Mouse (Mus musculus): ENCODE results near the gene Cntnap1.
"Not testable (repeated sequence)": the region's sequence is repeated elsewhere in the genome, so short reads cannot be mapped to it uniquely, and the experiment has no call there.

Cntnap1 gene

DNA sequence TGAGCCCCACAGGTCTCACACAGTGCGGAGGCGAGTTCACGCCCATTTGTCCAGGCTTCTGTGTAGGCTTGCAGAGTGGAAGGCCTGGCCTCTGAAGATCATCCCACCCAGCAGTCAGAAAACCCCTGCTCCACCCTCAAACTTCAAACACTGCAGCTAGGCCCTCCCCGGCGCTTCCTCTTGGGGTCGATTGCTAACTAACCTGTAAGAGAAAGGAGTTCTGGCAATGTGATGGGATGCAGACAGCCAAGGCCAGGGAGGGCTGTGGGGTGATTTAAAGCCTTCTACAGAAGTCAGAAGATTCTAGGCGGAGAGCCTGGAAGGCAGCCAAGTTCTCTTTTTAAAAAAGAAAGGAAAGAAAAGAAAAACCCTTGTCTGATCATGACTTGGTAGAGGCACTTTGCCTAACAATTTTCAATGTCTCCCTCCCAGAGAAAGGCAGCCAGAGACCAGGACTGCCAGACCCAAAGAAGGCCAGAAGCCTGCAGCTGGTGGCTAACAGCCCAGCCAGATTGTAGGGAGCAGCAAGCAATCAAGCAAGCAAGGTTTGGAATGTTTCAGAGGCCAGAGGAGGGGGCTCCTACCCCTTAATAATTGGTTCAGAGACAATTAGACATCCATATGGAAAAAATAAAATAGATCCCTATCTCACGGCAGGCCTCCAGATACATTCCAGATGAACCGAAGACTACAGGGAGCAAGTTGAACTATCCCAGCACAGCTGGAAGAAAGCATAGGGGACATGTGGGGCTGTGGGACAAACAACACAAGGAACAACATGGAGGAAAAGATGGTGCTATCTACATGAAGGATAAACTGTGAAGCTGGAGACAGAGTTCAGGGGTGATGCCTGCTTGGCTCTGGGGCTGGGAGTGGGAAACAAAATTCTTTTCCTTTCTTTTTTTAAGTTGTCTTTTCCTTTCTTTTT, 20.9 kb upstream of the Cntnap1 start:
- no peak for DNase-seq

DNA sequence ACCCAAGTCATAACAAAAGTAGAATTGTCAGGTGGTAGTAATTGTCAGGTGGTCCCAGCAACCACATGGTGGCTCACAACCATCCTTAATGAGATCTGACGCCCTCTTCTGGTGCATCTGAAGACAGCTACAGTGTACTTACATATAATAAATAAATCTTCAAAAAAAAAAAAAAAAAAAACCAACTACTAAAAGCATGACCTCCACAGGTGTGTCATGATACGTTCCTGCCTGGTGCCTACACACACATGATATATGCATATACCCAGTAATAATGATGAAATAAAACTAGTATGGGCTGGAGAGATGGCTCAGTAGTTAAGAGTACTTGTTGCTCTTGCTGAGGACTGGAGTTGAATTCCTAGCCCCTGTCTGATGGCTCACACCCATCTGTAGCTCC, 19.3 kb upstream of the Cntnap1 start:
- DNase-seq, result no peak

DNA sequence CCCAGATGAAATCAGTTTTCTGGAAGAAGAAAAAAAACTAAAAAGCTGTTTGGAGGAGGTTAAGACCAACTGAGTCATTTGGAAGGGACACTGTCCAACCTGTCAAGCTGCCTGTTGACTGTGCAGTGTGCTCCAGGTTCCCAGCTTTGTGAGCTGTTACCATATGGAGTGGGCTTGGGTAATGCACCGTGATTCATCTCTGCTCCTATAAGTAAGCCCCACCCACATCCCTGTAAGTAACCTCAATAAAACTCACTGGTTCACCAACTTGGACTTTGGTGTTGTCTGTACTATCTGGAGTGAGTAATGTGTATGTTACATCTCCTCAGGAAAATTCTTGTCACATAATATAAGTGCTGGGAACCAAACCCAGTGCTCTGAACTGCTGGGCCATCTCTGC, 17.5 kb upstream of the Cntnap1 start:
- no peak for DNase-seq

DNA sequence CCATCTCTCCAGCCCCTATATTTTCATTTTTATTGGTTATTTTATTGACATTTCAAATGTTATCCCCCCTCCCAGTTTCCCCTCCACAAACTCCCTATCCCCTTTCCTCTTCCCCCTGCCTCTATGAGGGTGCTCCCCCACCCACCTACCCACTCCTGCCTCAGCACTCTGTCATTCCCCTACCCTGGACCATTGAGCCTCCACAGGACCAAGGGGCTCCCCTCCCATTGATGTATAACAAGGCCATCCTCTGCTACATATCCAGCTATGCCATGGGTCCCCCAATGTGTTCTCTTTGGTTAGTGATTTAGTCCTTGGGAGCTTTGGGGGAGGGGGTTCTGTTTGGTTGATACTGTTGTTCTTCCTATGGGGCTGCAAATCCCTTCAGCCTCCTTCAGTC, 15.7 kb upstream of the Cntnap1 start:
- DNase-seq, result no peak

DNA sequence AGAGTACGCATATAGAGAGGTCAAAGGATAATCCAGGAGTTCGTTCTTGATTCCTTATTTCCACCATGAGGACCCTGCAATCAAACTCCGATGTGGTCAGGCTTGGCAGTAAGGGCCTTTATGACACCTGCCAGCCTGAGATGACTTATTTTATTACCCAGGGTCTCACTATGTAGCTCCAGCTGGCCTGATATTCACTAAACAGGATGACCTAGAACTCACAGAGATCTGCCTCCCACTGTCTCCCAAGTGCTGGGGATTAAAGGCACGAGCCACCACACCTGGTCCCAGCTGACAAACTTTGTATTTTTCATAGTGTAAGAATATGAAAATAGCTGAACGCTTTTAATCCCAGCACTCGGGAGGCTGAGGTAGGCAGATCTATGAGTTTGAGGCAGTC, 15.2 kb upstream of the Cntnap1 start:
- DNase-seq, result no peak

DNA sequence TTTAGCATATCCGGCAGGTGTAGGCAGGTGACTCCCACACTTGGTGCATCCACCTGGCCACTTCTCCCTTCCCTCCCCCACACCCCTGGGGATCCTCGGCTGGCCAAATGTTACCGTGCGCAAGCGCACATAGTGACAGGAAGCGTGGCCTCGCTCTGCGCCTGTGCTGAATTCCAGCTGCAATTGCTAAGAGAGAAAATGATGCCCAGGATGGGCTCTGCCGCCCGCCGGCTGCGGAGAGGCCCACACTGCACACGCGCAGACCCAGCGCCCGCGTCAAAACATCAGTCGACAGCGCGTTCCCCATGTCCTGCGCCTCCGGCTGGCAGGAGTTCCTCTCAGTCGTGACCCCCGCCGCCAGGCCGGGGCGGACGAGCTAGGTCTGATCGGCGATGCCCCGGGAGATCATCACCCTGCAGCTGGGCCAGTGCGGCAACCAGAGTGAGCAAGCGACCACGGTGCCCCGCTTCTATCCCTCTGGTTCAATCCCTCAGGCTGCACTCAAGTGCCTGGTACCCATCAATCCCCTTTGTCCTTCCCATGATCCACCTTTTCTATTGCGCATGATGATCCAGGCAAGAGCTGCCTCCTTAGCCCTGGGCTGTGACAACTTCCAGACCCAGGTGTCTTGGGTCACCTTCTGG, 14.5 kb upstream of the Cntnap1 start, which contains the start of gene Tubg2:
Gene Tubg2 (plus strand): TSS at position 180 of the 644 bp plus-strand sequence.
- peak; percentile 67 for DNase-seq

DNA sequence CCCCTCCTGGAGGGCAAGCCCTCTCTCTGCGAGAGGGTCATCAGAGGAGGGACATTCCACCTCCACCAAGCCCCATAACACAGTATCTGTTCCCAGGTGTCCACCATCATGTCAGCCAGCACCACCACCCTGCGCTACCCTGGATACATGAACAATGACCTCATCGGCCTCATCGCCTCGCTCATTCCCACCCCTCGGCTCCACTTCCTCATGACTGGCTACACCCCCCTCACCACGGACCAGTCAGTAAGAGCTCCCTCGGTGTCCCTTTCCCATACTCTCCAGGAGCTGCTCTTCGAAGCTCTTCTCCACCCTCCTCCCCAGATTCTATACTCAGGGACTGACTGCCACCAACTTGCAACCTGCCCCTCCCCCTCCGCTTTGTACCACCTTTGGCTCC, 10.2 kb upstream of the Cntnap1 start:
- DNase-seq, result not testable (repeated sequence)

DNA sequence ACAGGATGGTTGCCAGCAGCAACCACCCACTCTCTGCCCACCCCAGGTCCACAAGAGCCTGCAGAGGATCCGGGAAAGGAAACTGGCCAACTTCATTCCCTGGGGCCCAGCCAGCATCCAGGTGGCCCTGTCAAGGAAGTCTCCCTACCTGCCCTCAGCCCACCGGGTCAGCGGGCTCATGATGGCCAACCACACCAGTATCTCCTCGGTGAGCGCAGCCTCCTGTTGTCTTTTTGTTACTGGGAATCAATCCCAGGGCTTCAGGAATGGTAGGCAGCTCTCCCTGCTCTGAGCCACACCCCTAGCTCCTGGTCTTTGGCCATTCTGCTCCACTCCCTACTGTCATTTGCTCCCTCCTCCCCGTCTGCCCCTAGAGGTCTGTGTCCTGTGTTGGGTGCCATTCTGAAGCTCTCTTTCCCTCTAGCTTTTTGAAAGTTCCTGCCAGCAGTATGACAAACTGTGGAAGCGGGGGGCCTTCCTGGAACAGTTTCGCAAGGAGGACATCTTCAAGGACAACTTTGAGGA, 9.3 kb upstream of the Cntnap1 start:
- not testable (repeated sequence) for DNase-seq

DNA sequence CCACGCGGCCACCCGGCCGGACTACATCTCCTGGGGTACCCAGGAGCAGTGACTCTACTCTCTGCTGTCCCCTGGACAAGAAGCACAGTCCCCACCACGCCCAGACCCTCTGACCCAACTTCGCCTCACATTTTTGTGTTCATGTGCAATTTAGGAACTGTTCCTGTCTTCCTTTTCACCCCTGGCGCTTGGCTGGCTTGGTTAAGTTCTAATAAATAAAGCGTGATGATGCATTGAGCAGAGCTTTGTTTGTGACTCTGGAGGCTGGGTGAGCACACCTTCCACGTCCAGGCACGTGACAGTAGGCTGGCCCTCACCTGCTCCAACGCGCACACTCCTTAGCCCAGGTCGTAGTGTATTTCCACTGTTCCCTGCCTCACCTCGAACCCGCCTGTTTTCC, 8.8 kb upstream of the Cntnap1 start:
- DNase-seq, result no peak

DNA sequence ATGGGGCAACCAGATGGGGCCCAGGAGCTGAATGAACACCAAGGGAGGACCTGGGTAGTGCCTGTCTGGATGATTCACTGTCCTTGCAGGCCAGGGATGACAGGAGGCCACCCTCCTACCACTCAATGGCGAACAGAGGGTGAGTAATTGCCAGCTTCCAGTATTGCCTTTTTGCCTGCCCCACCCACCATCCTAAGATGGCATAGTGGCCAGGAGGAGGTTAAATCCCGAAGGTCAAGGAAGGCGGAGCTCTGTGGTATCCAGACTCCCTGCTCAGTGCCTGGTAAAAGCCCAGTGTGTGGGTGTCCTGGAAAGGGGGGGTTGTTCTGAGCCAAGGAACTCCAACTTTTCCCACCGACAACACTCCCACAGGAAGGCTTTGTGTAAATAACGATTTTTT, 8.0 kb upstream of the Cntnap1 start:
- no peak for DNase-seq

DNA sequence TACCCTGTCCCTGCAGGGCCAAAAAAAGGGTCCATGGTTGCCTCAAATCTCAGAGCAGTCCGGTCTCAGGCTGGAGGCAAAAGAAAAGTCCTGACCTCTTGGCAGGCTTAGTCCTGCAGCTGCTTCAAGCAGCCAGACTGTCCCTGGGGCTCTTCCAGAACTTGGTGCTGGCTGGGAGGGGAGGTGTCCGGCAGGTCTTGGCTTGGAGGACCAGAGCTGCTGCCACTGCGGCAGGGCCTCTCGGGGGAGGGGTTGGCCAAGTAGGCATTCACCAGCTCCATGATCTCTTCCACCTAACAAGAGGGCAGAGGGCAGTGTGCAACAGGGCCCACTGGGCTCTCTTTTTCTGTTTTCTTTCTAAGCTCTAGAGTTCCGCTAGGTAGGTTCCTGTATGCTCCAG, 7.6 kb upstream of the Cntnap1 start:
- DNase-seq, result no peak

DNA sequence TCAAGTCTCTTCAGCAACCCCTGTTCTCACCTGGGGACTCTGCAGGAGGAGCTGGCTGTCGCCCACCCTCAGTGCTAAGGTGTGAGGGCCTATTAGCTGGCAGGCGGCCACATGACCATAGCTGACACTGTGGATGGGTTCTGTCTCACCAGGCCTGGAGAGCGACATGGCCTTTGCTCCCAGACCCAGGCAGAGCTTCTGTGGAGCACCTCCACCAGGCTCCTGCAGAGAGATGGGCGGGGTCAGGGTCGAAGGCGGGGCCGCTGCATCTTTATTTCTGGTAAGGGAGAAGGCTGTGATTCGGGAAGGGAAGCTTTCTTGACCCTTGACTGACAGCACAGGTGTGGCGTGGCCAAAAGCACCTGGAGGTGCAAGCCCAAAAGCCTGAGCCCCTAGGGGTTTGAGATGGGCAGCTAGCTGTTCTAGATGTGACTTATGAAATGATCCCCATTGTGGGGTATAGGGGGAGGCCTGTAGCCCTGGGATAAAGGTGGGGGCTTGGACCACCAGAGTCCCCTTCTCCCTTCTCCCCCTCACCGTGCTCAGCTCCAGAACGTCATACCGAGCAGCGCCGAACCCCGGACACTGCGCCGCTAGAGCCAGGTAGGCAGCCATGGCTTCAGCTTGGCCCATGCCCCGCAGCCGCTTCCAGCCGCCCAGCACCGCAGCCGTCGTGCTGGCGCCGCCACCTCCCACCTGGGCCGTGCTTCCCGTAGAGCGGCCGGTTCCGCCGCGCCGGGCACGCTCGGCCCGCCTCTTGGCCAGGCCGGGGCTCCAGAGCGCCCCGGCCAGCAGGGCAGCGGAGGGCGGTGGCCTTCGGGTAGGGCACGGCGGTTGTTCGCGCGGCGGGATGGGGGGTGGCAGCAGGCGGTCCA, 6.6 kb upstream of the Cntnap1 start:
- no peak for DNase-seq

DNA sequence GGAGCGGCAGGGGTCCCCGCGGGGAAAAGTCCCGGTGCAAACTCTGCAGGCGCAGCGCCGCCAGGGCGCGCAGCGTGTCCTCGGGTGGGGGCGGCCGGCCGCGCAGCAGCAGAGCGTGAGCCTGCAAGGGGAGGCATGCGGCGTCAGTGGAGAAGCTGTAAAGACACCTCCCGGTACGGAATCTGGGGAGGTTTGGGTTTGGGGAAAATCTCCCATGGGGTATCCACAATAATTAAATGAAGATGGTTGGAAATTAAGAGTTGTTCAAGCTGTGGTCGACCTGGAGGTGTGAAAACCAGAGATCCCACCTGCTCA, 6.0 kb upstream of the Cntnap1 start:
- no peak for DNase-seq

DNA sequence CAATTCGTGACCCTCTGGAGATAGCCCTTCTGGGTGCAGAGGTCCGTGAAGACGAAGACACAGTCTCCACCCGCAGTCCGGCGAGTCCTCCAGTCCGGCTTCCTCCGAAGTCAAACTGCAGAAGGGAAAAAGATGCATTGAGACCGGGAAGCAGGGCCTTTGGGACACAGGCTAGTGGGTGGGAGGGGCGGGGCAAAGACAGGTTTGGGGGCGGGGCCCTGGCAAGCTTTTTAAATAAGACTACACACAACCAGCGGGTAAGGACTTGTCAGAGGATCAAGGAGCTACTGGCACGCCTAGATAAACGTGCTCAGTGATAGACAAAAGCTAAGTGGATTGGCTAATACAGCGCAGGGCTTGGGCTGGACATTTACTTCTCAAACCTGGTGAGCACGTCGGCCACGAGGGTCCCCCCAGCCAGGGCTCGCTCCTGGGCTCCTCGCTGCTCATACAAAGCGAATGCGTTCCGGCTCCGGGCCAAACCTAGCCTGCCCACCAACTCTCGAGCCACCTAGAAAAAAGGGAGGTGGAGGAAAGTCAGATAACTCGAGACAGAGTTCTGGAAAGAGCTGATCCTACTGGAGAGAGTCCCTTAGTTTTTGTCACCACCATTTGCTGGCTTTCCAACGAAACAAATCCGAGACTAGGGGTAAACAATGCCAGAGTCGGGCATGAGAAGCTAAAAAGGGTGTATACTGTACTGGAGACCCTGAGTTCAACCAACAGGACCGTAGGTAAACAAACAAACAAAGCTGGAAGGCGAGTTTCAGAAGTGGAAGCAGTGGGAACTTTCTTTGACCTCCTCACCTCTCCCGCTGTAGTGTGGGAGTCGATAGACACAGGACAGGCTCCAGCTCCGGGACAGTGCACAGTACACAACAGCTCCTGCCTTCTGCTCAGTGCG, 5.4 kb upstream of the Cntnap1 start:
- no peak for DNase-seq

DNA sequence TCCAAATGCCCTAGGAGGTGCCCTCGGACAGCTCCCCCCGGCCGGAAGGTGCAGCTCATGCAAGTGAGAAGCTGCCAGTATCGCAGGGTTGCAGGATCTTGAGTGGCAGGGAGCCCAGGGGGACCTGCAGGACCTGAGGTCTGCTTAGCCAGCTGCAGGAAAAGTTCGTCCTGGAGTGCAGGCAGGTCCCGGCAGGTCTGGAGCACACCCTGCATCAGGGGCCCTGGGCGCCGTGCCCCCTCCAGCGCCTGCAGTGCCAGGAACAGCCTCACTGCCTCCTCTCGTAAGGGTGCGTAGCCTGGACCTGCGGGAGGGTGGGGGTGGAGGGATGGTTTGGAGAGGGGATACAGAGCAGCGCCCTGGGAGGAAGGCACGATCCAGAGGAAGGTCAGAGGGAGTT, 4.0 kb upstream of the Cntnap1 start:
- DNase-seq, result no peak

DNA sequence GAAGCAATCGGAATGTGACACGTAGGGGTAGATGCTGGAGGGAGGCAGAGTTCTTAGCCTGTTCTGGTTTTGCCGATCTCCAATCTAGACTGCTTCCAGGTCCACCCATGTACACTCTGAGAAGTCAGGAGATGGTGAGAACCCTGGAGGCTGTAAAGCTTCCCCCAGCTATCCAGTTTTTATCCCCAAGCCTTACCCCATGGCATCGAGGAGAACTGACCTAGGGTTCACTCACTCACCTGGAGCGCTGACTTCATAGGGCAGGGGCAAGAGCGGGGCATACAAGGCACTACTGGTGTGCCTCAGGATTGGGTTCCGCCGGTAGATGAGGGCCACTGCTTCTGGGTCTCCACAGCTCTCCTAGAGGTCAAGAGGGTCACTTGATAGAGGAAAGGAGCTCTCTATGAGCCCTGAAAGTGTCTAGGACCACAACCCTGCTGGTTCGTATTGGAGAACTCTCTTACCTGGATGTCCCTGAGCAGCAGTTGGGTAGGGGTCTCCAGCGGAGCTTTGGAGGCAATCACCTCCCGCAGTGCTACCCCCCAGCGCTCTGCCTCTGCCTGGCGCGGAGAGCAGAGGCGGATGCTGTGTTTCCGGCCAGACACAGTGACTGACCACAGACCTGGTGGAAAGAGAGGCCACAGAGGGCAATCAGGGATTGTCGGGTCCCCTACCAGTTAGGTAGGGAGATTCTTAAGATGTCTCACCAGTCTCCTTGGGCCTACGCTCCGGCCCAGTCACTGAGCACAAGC, 2.9 kb upstream of the Cntnap1 start:
- no peak for DNase-seq

DNA sequence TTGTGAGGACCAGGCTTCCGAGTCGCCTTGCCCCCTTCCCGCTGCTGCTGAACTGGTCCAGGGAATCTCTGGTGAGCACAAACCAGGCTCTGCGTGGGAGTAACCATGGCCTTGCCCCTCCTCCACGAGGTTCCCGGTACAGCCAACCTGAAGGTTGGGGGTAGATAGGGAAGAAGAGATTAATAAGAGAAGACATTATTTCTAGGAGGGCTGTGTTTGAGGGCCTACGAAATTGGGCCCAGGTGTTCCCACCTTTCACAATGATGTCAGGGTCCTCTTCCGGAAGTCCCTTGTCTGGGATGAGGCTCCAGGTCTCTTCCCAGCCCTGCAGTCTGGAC, 2.4 kb upstream of the Cntnap1 start:
- DNase-seq, result no peak

DNA sequence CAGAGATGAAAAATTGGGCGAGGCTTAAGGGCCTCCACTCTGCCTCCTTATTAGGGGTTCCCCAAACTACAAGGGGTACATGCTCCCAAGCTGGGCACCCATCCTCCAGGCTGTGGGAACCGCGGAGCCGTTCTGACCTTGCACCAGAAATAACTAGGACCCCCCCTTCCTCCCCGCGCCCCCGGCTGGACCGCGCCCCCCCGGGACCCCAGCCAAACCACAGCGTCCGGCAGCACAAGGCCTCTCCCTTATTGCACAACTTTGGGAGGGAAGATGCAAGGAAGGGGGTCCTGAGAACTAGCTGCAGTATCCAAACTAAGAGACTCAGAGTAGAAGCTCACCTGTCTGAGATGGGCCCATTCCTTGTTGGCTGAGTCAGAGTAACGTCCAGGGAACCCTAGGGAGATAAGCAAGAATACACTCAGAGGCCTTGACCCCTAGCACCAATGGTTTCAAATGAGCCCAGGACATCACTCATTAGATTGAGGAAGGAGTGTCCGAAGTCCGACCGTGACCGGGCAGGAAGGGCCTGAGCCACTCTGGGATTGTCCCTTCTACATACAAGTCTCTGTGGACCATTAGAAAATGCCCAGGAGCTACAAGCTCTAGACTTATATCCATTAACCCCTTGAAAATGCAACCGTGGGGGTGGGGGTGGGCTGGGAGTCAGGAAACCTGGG, 1.9 kb upstream of the Cntnap1 start:
- no peak for DNase-seq

DNA sequence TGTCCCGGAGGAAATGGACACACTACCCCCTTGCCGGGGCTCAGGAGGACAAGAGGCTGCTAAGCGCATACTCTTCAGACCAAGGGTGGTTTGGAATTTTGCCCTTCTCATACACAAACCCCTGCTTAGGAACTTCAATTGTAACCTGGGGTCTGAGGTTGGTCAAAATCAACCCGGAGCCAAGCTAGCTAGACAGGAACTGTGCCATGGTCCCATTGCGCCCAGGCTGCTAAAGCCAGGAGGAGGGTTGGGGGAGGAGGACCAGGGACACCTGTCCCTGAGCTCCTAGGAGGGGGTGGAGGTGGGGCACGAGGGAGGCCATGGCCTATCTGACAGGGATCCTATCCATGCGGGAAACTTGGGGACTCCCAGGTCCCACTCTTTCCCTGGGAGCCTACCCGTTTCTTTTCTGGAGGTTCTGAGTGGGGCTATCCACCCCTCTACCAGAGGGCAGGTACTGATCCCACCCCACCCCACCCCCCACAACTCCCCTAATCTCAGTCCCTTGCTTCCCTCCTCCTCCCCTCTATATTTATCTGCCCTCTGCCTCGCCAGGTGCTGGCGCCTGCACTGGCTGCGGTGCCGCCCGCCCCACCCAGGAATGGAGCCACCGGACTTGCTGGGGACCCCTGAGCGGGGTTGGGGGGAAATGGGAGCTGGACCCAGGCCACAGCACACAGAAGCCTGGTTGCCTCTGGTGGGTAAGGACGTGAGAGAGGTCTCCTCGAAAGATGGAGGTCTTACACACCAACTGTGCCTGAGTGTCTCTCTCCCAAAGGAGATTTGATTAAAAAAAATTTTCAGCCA, 819 bp upstream of the Cntnap1 start:
- DNase-seq, result no peak

Measured in thymus, postnatal 25 days (tissue).